Mouse (Mus musculus): ENCODE data around the gene Eipr1. TPM values are rescaled to one million over a fixed set of nuclear protein-coding genes. Genes with fewer than 3 reads are reported as not detected.
A peak's percentile ranks its signal among the peaks of the same experiment; 100 is the strongest.

The Eipr1 gene
- total RNA-seq, 2 experiments from 2014 or later: 13.5 to 19.7 TPM

DNA sequence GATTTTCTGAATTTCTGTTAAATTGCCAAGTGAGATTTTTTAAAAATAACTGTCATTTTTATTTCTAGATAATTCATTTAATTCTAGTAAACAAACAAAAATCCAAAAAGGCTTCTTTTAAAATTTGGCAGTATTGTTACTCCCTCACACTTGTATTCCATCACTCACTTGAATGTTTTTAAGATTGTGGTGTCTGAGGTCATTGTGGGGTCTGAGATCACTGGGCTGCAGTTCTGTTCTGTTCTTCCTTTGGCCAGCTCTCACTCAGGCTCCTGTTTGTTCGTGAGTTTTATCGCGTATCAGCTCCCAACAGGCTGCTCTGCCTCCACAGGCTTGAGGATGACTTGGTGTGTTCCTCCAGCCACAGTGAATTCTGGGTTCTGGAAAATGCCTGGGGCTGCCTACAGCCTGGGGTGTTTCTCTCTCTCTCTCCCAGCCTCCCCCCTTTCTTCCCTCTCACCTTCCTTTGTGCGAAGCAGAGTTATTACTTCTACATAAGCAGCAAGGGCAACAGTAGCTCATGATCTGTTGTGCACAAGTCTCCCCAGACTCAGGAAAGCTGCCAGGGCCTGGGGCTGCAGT, 58.2 kb downstream of the Eipr1 start:
- peak; percentile 61 for ATAC-seq (replicated peaks; ENCODE audit: low FRiP score, poor library complexity, severe bottlenecking)

DNA sequence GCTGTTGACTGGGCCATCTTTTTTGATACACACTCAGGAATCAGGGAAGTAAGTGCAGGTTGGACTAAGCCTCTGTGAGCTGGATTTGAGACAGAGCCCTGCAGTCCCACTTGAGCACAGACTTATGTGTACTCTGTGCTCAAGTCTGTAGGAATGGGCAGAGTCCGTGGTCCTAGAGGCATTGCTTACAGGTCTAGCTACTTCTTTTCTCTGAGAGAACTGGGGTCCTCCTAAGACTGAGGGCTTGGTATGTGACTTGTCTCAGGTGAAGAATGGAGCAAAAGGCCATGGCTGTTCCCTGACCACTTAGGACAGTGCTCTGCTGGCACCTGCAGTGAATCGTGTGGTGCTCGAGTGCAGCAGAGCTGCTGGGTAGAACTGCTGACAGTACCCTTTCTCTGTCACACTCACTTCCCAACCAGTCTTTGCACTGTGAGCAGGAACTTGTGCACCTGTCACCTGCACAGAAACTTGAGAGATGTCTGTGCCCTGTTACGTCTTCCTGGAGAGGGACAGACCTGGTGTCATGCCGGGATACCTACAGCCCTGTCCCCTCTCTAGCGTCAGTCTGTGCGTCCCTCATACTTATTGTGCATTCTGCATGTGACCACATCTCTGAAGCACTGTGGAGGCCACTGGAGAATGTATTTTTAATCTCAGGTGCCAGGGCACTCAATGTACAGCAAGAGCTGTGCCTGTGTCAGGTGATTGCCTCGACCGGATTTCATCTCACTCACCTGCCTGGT, 65.3 kb downstream of the Eipr1 start:
- no peak for ATAC-seq (replicated peaks; ENCODE audit: low FRiP score, poor library complexity, severe bottlenecking)

DNA sequence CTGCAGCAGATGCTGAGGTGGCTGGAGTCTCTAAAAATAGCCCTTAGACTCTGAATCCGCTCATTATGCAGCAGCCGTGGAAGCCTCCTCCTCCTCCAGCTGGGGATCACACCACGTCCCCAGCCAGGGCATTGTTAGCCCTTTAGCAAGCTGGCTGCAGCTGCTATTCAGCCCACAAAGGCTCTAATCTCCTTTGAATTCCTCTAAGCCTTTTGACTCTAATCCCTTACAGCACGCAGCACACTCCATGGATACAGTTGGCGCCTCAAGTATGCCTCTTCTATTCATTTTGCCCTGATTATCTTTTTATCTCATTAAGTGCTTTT, 65.8 kb downstream of the Eipr1 start:
- no peak for ATAC-seq (replicated peaks; ENCODE audit: low FRiP score, poor library complexity, severe bottlenecking)

DNA sequence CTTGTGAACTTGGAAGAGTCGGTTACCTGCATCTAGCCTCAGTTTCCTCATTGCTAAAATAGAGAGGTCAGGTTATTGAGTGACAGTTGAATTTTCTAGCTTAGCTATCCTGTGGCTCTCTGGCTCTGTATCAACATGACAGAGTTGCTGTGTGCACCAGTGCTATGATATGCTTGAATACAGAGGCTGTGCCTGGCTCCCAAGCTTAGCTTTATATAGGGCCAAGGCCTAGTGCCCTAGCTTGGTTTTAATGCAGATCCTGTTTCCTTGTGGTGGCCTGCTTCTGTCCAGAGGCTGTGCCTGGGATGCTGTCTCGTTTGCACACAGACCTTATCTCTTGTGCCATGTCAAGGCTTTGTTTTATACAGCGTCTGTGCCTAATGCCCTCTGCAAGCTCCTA, 66.3 kb downstream of the Eipr1 start:
- no peak for ATAC-seq (replicated peaks; ENCODE audit: low FRiP score, poor library complexity, severe bottlenecking)

DNA sequence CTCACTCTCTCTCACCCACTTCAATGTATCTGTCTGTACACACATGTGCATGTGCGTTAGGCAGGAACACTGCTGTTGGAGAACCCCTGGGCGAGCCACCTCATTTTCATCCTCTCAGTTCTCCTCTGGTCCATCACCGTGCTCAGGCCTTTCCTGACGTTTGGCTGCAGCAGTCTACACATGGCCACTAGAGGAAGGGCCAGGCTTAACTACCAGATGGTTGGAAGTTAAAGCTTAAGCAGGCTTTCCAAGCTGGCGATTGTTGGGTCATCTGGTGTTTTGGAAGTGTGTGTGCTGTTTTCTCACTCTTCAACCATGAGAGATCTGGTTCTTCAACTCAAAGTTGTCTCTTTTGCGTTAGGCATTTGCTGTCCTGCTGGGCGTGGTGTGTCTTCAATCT, 71.9 kb downstream of the Eipr1 start:
- no peak for ATAC-seq (replicated peaks; ENCODE audit: low FRiP score, poor library complexity, severe bottlenecking)

DNA sequence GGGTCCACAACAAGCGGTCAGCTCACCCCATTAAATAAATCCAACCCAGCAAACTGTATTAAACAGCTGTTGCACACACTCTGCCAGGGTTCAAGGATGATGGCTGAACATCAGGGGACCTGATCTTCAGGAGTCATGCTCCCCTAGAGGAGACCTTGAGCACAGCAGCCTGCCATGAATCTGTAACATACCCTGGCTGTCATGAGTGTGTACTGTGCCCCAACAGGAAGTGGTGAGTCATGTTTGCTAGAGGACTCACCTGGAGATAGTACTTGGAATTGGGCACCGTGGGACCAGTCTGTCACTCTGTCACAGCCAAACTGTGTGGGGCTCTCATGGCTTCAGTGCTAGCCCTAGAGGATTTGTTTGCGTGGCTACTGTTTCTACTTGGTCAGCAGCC, 77.9 kb downstream of the Eipr1 start:
- peak; percentile 61; the same call in 1 of the 2 replicates for ATAC-seq (replicated peaks; ENCODE audit: low FRiP score, poor library complexity, severe bottlenecking)

DNA sequence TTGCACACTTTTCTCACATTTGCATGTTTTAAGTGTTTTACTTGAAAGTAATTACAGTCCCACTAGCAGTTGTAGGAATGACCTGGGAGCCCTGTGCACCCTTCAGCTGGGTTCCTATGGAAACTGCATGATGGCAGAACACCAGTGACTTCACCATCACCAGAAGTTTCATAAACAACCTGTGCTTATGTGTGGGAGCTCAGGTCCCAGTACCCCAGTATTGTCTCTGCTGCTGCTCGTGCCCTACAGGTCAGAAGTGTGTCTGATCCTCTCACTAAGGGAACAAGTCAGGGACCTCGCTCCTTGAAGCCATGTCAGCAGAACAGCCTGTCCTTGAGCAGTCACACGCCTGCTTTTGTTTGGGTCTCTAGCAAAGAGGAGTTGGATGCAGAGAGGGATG, 78.9 kb downstream of the Eipr1 start:
- no peak for ATAC-seq (replicated peaks; ENCODE audit: low FRiP score, poor library complexity, severe bottlenecking)

DNA sequence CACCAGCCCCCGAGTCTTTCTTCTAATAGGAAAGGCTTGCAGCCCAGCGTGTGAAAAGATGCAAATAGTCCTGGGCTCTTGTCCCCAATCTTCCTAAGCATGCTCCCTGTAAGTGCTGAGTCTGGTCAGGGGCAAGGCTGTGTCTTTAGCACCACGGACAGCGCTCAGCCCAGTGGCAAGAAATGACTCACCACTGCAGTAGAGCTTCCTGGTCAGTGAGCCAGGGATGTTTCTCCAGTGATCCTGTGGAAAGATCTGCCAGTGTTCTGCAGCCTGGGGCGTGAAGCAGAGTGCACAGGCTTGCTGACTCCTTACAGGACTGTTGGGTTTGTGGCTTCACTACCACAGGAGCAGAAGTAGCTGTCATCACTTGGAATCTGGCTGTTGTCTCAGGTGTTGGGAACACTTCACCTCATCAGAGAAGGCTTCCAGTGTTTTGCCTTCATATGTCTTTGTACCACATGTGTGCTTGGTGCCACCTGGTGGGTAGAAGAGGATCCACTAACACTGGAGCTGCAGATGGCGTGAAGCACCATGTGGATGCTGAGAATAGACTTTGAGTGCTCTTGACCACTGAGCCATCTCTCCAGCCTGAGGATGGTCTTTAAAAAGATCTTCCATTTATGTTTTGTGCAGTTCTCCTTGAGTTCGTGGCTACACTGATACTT, 79.6 kb downstream of the Eipr1 start:
- ATAC-seq (replicated peaks; ENCODE audit: low FRiP score, poor library complexity, severe bottlenecking): no peak

DNA sequence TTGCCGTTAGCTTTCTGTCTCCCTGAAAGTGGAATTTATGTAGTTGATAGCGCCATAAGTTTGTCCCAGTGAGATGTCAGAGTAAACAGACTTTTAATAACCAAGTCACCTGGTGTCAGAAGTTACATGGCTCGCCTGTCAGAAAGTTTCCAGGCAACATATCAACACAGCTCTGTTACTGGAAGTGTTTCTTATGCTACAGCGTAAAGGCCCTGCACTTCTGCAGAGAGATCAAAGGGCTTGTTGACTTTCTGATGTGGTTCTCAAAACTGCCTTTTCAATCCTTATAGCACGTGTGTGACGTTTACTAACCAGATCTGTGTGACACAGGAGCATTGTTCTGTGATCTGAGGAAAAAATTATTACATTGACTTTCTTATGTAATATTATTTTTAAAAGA, 82.7 kb downstream of the Eipr1 start:
- no peak for ATAC-seq (replicated peaks; ENCODE audit: low FRiP score, poor library complexity, severe bottlenecking)

DNA sequence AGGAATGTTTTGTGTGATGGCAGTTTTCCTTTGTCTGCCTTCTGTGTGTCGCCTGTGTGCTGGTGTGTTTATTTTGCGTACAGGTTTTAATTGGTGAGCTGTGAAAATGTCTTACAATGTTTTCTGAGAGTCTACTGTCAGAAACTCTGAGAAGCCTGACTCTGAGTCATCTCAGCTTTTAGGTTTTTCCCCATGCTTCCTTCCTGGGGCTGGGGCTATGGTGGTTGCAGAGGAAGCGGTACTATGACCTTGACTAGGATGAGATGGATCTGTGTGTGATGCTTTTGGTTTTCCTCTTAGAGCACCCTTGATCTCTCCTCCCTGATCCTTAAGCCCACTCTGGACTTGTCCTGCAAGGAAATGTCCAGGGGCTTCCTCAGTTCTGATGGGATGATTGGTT, 84.1 kb downstream of the Eipr1 start:
- no peak for ATAC-seq (replicated peaks; ENCODE audit: low FRiP score, poor library complexity, severe bottlenecking)

DNA sequence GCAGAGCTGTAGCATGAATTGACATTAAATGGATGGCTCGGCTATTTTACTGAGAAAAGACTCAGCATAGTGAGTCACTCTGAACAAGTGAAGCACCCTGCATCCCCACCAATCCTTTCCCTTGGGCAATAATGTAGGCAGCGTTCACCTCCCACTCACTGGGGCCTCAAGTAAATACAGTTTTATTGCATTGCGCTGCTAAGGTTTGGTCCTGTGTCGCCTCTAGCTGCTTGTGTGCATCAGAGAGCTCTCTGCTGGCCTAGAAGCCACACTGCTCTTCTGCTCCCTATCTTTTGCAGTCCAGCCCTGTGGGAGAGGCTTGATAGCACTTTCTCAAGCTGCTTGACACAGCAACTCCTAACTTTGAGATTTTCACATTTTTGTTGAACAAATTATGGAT, 86.7 kb downstream of the Eipr1 start:
- no peak for ATAC-seq (replicated peaks; ENCODE audit: low FRiP score, poor library complexity, severe bottlenecking)

DNA sequence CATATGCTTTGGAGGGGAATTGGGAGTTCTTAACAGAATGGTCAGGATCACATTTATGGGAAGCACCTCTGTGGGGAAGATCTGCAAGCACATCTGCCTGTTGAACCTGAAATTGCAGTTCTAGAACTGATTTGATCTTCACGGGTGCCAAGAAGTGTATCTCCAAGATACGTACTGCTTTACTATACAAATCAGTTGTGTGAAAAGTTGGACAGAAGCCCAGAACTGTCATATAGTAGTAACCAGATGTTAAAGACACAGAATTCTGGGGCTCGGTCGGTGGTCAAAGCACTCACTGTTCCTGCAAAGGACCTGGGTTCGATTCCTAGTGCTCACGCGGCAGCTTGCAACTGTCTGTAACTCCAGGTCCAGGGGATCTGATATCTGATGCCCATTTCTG, 87.4 kb downstream of the Eipr1 start:
- ATAC-seq (replicated peaks; ENCODE audit: low FRiP score, poor library complexity, severe bottlenecking): no peak

DNA sequence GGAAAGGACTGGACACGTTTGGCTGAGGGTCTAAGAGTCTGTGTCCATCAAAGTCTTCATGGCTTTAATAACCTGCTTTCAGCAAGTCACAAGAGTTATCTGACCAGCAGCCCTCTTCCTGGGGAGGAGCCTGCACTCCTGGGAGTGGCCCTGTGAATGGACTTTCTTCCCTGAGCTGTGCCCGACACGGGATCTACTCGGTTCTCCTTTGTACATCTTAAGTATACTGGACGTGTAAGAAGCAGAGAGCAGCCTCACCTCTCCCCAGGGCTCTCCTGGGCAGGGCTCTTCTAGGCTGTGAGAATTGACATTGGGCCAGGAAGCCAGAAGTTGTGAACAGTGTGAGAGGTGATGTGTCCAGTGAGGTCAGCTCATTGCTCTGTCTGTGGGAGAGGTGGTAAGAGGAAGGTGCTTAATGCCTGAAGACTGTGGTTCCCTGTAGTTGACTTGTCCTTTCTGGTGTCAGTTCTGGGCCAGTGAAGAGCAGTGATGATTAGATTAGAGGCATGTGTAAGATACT, 89.6 kb downstream of the Eipr1 start:
- ATAC-seq (replicated peaks; ENCODE audit: low FRiP score, poor library complexity, severe bottlenecking): no peak

DNA sequence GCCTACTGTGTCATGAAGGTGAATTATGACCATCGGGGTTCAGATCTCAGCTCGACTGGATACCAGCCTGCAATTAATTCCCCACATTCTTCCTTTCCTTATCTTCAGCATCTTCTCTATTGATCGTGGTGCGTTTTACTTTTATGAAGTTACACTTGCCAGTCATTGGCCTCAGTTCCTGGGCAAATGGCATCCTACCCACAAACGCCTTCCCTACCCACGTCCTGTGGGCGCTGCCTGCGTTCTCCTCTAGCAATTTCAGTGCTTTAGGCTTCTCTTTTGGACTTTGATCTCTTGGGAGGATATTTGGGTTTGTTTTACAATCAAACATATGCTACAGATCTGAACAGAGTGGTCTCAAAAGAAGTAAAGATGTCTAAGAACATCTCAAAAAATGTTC, 94.2 kb downstream of the Eipr1 start:
- ATAC-seq (replicated peaks; ENCODE audit: low FRiP score, poor library complexity, severe bottlenecking): no peak

DNA sequence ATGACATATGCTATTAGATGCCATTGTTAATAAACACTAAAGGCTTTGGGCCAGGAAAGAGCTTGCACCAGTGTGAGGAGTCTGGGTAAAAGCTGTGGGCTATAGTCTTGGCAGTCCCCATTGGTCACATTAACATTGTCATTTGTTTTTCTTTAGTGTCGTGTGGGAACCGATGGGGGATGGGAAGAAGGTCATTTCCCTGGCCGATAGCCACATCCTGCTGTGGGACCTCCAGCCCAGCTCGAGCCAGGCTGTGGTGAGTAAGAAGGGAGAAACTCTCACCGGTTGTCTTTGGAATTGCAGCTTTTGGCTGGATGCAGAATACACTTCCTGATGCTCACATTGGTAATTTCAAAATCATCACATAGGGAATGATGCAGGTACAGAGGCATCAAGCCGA, 95.8 kb downstream of the Eipr1 start:
- no peak for ATAC-seq (replicated peaks; ENCODE audit: low FRiP score, poor library complexity, severe bottlenecking)

DNA sequence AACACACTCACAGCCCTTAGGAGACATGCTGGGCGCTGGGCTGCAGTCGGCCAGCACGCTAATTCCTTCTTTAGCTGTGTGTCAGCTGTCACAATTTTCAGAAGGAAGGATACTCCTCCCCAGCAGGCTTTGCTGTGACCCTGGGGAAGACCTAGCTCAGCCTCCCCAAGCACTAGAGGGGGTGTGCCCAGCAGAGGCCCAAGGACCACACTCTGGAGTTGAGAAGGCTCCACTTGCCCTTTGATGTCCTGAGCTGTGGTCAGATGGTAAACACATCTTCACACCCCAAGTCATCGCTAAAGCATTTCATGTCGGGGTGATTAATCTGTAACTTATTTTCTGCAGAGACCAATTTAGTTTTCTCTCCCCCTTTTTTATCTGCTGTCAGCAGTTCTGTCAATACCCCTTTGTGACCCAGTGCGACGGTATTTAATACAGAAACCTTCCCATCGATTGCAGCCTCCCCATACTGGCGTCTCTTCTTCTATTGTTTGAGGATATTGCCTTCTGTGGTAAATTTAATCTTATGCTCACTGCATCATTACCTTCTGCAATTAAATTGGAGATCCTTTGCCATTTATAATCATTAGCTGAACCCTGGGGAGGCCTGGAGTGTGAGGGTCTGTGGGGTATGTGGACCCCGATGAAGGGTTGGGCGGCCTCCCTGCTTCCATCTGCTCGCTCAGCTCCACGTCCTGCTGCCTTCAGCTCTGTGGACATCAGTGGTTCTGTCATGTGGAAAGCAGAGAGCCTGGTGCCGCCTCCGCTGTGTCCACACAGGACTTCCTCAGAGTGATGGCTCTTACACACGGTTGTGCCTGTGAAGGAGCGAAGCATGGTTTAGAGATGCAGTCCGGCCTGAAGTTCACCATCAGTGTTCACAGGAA, 97.4 kb downstream of the Eipr1 start:
- no peak for ATAC-seq (replicated peaks; ENCODE audit: low FRiP score, poor library complexity, severe bottlenecking)

DNA sequence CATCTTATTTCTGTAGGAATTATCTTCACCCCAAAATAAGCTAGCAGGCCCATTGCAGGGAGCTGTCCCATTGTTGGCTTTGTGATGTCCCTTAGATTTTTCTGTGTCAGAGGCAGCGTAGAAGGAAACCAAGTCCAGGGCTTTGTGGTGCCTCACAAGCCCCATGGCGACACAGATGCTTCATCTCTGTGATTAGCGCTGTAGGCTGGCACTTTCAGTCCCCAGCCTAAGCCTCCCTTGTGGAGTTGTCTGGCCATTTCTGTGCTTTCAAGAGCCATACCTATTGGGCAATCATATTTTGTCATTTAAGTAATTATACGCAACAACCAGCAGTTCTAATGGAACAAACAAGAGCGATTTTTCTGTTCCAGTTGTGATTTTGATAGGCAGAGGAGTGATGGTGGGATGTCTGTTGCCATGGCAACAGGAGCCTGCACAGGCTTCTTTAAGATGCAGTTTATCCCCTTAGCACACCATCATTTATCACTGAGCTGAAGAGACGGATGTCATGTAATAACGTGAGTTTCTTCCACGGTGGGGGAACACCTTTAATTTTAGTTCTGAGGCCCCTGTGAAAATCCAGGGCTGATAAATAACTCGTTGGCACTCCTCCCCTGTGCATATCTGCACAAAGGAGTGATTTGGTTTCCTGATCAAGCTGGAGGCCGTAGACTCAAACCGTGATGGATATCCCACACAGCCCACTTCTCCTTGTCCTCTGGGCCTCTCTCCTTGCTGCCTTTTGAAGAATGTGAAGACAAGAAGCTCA, 108.1 kb downstream of the Eipr1 start:
- no peak for ATAC-seq (replicated peaks; ENCODE audit: low FRiP score, poor library complexity, severe bottlenecking)

DNA sequence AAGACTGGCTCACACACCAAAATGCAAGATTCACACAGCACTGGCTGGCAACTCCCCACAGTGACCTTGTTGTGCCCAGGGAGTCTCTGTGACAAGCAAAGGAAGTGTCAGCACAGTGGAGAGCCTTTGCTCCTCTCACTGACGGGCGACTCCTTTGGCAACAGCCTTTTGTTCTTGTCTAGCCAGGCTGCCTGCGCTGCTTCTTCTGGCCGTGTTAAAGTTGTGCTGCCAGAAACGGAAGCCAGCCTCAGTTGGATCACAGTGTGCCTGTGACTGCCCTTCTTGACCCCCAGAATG, 108.6 kb downstream of the Eipr1 start:
- no peak for ATAC-seq (replicated peaks; ENCODE audit: low FRiP score, poor library complexity, severe bottlenecking)

DNA sequence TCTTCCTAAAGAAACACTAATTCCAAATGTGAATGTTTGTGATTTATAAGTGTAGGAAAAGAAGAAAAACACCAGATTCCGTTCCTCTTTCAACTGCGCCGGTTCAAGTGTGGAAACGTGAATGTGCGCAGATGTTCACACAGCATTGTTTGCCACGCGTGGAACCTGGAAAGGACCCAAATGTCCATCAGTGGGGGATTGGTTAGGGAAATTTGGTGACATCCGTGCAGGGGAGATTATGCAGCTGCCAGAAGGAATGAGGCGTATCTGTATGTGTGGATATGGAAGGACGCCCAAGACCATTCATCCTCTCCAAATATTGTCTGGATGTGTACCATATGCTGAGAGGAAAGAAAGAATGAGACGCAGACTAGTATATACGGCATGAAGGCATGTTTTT, 111.7 kb downstream of the Eipr1 start:
- ATAC-seq (replicated peaks; ENCODE audit: low FRiP score, poor library complexity, severe bottlenecking): no peak

DNA sequence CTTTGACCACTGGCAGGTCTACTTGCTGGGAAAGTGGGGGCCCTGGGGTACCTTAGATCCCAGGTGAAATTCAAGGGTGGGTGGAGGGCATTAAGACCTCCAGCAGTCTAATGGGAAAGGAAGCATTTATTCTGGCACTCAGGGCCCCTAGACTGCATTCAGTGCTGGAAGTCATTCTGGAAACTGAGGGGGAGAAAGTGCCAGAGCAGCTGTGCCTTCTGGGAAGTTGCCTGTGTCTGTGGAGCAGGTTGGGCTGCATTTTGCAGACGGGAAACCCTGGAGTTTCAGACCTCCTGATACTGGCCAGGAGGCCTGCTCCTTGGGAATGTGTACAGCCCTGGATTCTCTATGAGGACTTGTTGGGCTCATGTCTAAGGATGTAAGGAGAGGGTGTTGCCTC, 114.5 kb downstream of the Eipr1 start:
- no peak for ATAC-seq (replicated peaks; ENCODE audit: low FRiP score, poor library complexity, severe bottlenecking)
